Mouse (Mus musculus) embryonic facial prominence, embryonic 13.5 days (tissue): ENCODE measurements around the gene Ndufb3. TPM values are rescaled to one million over a fixed set of nuclear protein-coding genes. Genes with fewer than 3 reads are reported as not detected.
"Not testable (repeated sequence)": the region's sequence is repeated elsewhere in the genome, so short reads cannot be mapped to it uniquely, and the experiment has no call there.

Experiments
- ATAC-seq: fragments of 200-750 bp; cut with Nextera tagmentation; 2 replicates; pipeline ENCODE4 v1.8.0; 2017; ENCODE audit warnings: low read depth; ENCODE audit not compliant: insufficient number of reproducible peaks, insufficient read depth, low FRiP score, low TSS enrichment
- H3K27ac ChIP-seq: fragments of 300-500 bp; sonication (generic); 2 replicates; pipeline ENCODE4 v1.5.1; 2015; ENCODE audit warnings: moderate library complexity, mild to moderate bottlenecking, inconsistent platforms
- H3K27me3 ChIP-seq: fragments of 300-500 bp; sonication (generic); 2 replicates; pipeline ENCODE4 v1.6.1; 2015; ENCODE audit warnings: mild to moderate bottlenecking, inconsistent platforms
- H3K36me3 ChIP-seq: fragments of 300-500 bp; sonication (generic); 2 replicates; pipeline ENCODE4 v1.6.1; 2015; ENCODE audit warnings: mild to moderate bottlenecking, inconsistent platforms
- H3K4me1 ChIP-seq: fragments of 300-500 bp; sonication (generic); 2 replicates; pipeline ENCODE4 v1.6.1; 2015; ENCODE audit warnings: inconsistent platforms
- H3K4me2 ChIP-seq: fragments of 300-500 bp; sonication (generic); 2 replicates; pipeline ENCODE4 v1.6.1; 2015; ENCODE audit warnings: moderate library complexity, mild to moderate bottlenecking, inconsistent platforms
- H3K4me3 ChIP-seq: fragments of 300-500 bp; sonication (generic); 2 replicates; pipeline ENCODE4 v1.5.1; 2015; ENCODE audit warnings: mild to moderate bottlenecking, inconsistent platforms
- H3K9ac ChIP-seq: fragments of 300-500 bp; sonication (generic); 2 replicates; pipeline ENCODE4 v1.6.1; 2015; ENCODE audit warnings: mild to moderate bottlenecking, inconsistent platforms
- H3K9me3 ChIP-seq: fragments of 300-500 bp; sonication (generic); 2 replicates; pipeline ENCODE4 v1.6.1; 2016; ENCODE audit warnings: inconsistent platforms
- WGBS: fragments of 180-500 bp; shearing (Covaris S2); methylation state at CpG from one replicate; pipeline ENCODE4 v1.1.7; 2015; ENCODE audit warnings: mixed read lengths; 5-methylcytosine and 5-hydroxymethylcytosine counted together
- polyA plus RNA-seq: library from polyadenylated mRNA; unstranded; fragments of >200 nt; fragmentation: Nextera tagmentation; extraction: Ambion mirVana; gene quantifications from 2 replicates; pipeline ENCODE4 v1.2.1, GENCODE M21; 2015

Gene Ndufb3
- polyA plus RNA-seq = 175 and 176 TPM in 2 replicates

DNA sequence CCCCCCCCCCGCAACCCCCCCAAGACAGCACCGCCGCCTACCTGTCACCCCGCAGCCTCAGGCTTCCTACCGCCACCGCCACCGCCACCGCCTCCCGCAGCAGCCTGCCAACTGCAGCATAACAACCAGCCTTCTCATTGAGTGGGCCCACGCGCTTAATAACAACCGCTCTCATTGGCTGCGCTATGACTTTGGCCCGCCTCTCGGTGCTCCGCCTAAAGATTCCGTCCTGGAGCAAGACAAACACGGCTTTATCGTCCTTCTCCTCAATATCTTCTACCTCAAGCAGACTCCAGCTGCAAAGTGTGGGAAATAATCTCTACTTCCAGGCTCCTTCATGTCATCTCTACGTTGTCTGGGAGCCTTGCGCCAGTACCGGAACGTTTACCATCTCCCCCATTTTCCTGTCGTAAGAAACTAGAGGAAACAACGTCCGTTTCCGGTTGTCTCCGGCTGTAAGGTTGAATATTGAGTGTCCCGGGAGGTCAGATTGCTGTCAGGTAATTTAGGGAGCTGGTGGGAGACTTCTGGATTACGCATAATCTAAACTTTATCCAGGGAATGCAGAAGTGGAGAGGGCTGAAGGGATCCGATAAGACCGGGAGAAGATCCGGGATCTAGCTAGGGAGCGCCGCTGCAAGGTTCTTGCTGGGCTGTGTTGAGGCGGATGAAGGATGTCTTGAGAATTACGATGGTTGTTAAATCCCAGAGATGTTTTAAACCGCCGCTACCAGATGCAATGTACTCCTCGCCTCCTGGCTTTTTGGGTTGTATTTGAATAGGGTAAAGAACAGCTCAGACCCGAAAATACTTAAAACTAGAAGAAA is at the start of gene Ndufb3, which contains the start of gene Fam126b:
TSS of gene Ndufb3 (plus strand) at position 214 of the 827 bp plus-strand sequence.
TSS of gene Fam126b (minus strand) at position 153 of the 827 bp plus-strand sequence.
- Histone ChIP-seq H3K4me2 (peak within 1 kb of the TSS; percentile 74), H3K9ac (peak within 1 kb of the TSS; percentile 91), H3K4me1 (peaks cover 9% of the 10 kb centered on the region), H3K9me3 (no peaks in the 10 kb centered on the region), H3K36me3 (peaks cover 6% of the 10 kb centered on the region), H3K4me3 (peak within 1 kb of the TSS; percentile 82), H3K27ac (peak within 1 kb of the TSS; percentile 81; the same call in 1 of the 2 replicates), H3K27me3 (no peaks in the 10 kb centered on the region)
- under 1% methylated on average over 41 of the region's 41 CpGs for WGBS
- ATAC-seq = peak; percentile 89

GRCm38 (mm10) chr1:58541386-58541785 is 44.8 kb upstream of the Ndufb3 start:
- H3K36me3 ChIP-seq = peaks cover 58% of the 10 kb centered on the region

GRCm38 (mm10) chr1:58560370-58560769 is 25.8 kb upstream of the Ndufb3 start:
- not testable (repeated sequence) for H3K9ac ChIP-seq, H3K9me3 ChIP-seq, H3K4me1 ChIP-seq, H3K27me3 ChIP-seq, H3K4me3 ChIP-seq, H3K4me2 ChIP-seq, ATAC-seq, H3K27ac ChIP-seq
- 90% methylated on average over 6 of the region's 6 CpGs for WGBS
- peaks cover 24% of the 10 kb centered on the region for H3K36me3 ChIP-seq

More at GRCm38 (mm10) chr1:58541386-58541785, 44.8 kb upstream of the Ndufb3 start:
- Histone ChIP-seq H3K27ac (no peak overlapping the region), H3K4me2 (no peak overlapping the region), H3K9ac (no peak overlapping the region), H3K4me1 (no peaks in the 10 kb centered on the region), H3K9me3 (no peaks in the 10 kb centered on the region), H3K4me3 (no peak overlapping the region), H3K27me3 (no peaks in the 10 kb centered on the region)
- no peak for ATAC-seq
- 63% methylated on average over 1 of the region's 1 CpGs for WGBS

DNA sequence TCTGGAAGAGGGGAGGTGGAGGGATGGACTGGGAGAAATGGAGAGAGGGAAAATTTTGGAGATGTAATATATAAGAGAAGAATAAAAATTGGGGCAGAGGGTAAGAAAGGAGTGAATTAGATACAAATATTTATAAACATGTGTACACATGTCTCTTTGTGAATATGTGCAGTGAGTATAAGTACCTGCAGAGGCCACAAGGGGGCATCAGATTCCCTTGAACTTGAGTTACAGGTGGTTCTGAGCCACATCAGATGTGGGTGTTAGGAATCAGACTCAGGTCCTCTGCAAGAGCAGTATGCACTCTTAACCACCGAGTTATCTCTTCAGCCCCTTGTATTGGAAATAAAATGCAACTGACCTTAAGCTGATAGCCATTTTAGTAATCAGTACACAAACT is 23.7 kb upstream of the Ndufb3 start:
- H3K4me1 ChIP-seq = no peaks in the 10 kb centered on the region
- no peaks in the 10 kb centered on the region for H3K9me3 ChIP-seq
- no peak overlapping the region for H3K9ac ChIP-seq
- no peaks in the 10 kb centered on the region for H3K27me3 ChIP-seq
- H3K36me3 ChIP-seq = peaks cover 18% of the 10 kb centered on the region
- ATAC-seq = no peak
- H3K4me3 ChIP-seq = no peak overlapping the region
- H3K27ac ChIP-seq = no peak overlapping the region
- 88% methylated on average over 1 of the region's 1 CpGs for WGBS
- no peak overlapping the region for H3K4me2 ChIP-seq

DNA sequence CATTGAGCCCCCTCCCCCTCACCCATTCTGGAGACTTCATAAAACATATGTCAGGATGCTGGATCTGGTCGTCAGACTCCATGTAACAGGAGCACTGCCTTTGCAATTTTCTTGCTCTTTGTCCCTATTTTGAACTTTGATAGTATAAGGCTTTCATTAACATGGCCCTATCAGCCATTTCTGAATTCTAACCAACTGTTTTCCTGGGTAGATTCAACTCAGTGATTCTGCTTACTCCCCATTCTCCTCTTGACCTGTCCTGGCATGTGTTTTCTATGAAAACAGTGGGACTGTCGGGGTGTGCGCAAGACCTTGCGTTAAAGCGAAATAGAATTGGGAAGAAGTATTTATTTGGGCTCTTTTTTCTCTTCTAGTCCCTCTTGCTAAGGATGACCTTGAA is 21.2 kb upstream of the Ndufb3 start:
- H3K27me3 ChIP-seq = no peaks in the 10 kb centered on the region
- no peak overlapping the region for H3K9ac ChIP-seq
- no peak overlapping the region for H3K4me3 ChIP-seq
- H3K9me3 ChIP-seq = no peaks in the 10 kb centered on the region
- no peak for ATAC-seq
- H3K27ac ChIP-seq = no peak overlapping the region
- no peak overlapping the region for H3K4me2 ChIP-seq
- WGBS = 82% methylated on average over 5 of the region's 5 CpGs
- H3K4me1 ChIP-seq = no peaks in the 10 kb centered on the region
- peaks cover 13% of the 10 kb centered on the region for H3K36me3 ChIP-seq

DNA sequence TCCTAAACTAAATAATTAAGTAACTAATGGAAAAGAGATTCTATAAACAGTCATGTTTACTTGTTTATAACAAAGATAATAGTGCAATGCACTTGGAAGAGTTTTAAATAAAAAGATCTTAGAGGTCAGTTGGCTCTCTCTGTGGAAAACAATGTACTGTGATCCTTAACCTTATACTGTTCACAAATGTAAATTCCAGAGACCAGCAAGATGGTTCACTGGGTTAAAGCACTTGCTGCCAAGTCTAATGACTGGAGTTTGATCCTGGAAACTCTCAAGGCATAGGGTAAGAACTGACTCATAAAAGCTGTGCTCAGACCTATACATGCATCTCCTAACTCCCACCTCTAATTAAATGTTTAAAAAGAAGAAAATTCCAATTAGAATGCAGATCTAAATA is 19.6 kb upstream of the Ndufb3 start:
- no peaks in the 10 kb centered on the region for H3K27me3 ChIP-seq
- no peak overlapping the region for H3K9ac ChIP-seq
- no peak overlapping the region for H3K27ac ChIP-seq
- no peak overlapping the region for H3K4me2 ChIP-seq
- no peak for ATAC-seq
- H3K36me3 ChIP-seq = 0 out of 2 replicates have a peak, but pooled peaks cover 10% of the 10 kb centered on the region
- no peaks in the 10 kb centered on the region for H3K9me3 ChIP-seq
- H3K4me1 ChIP-seq = no peaks in the 10 kb centered on the region
- no peak overlapping the region for H3K4me3 ChIP-seq

- Histone ChIP-seq H3K27ac (no peak overlapping the region), H3K4me1 (no peaks in the 10 kb centered on the region), H3K9ac (no peak overlapping the region), H3K27me3 (no peaks in the 10 kb centered on the region), H3K9me3 (no peaks in the 10 kb centered on the region), H3K36me3 (0 out of 2 replicates have a peak, but pooled peaks cover 7% of the 10 kb centered on the region), H3K4me2 (no peak overlapping the region), H3K4me3 (no peak overlapping the region)
- no peak for ATAC-seq
Measured at GRCm38 (mm10) chr1:58568456-58569130, 17.6 kb upstream of the Ndufb3 start.

GRCm38 (mm10) chr1:58570437-58570836 is 15.7 kb upstream of the Ndufb3 start:
- WGBS = 65% methylated on average over 4 of the region's 4 CpGs
- no peak for ATAC-seq
- Histone ChIP-seq H3K4me2 (no peak overlapping the region), H3K4me1 (no peaks in the 10 kb centered on the region), H3K9me3 (no peaks in the 10 kb centered on the region), H3K27me3 (no peaks in the 10 kb centered on the region), H3K36me3 (no peaks in the 10 kb centered on the region), H3K27ac (no peak overlapping the region), H3K9ac (no peak overlapping the region), H3K4me3 (no peak overlapping the region)

DNA sequence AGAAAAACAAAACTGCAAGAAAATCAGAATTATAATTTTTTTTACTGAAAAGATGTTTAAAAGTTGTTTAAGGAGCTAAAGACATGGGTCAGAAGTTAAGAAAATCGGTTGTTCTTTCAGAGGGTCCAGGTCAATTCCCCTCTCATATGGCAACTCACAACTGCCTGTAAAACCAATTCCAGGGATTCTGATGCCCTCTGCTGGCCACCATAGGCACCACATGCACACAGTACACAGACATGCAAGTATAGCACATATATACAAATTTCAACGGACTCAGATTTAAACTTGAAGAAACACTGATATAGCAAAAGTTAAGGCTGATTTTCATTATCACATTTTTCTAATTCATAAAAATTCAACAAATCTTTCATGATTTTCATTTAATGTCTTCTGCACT is 7.0 kb upstream of the Ndufb3 start:
- no peak overlapping the region for H3K9ac ChIP-seq
- 0 out of 2 replicates have a peak, but pooled peaks cover 3% of the 10 kb centered on the region for H3K36me3 ChIP-seq
- no peak overlapping the region for H3K27ac ChIP-seq
- WGBS = 91% methylated on average over 2 of the region's 2 CpGs
- H3K4me1 ChIP-seq = no peaks in the 10 kb centered on the region
- no peak overlapping the region for H3K4me3 ChIP-seq
- H3K27me3 ChIP-seq = no peaks in the 10 kb centered on the region
- no peak for ATAC-seq
- H3K4me2 ChIP-seq = no peak overlapping the region
- H3K9me3 ChIP-seq = no peaks in the 10 kb centered on the region

GRCm38 (mm10) chr1:58582611-58583010 is 3.6 kb upstream of the Ndufb3 start:
- Histone ChIP-seq H3K4me3 (no peak overlapping the region), H3K9ac (no peak overlapping the region), H3K9me3 (no peaks in the 10 kb centered on the region), H3K4me2 (no peak overlapping the region), H3K27ac (no peak overlapping the region), H3K27me3 (no peaks in the 10 kb centered on the region), H3K36me3 (0 out of 2 replicates have a peak, but pooled peaks cover 3% of the 10 kb centered on the region), H3K4me1 (peaks cover 9% of the 10 kb centered on the region)
- no peak for ATAC-seq
- WGBS = 62% methylated on average over 1 of the region's 1 CpGs

DNA sequence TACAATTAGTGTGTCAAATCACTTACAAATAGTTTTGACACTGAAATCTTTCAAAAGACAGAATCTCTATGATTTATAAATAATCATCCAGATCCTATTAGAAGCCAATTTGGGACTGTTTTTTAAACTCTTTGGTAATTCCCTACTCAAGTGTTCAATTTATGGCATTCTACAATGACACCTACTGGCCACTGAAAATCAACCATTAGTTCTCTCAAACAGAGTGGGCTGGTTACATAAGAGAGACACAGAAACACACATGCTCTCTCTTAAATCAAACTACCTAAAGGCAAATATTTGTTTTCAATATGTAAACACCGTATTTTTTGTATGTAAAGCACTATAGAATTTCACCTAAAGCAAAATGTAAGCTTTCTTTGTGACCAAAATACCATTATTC is 1.9 kb upstream of the Ndufb3 start:
- WGBS = 74% methylated on average over 1 of the region's 1 CpGs

More for the DNA sequence above, 1.9 kb upstream of the Ndufb3 start:
- H3K36me3 ChIP-seq = 0 out of 2 replicates have a peak, but pooled peaks cover 3% of the 10 kb centered on the region
- no peak overlapping the region for H3K27ac ChIP-seq
- no peaks in the 10 kb centered on the region for H3K27me3 ChIP-seq
- no peak overlapping the region for H3K4me3 ChIP-seq
- H3K9me3 ChIP-seq = no peaks in the 10 kb centered on the region
- peaks cover 9% of the 10 kb centered on the region for H3K4me1 ChIP-seq
- no peak overlapping the region for H3K4me2 ChIP-seq
- ATAC-seq = no peak
- no peak overlapping the region for H3K9ac ChIP-seq
